Mouse (Mus musculus) midbrain, embryonic 11.5 days (tissue): ENCODE data around the gene Dpagt1. TPM values are rescaled to one million over a fixed set of nuclear protein-coding genes. Genes with fewer than 3 reads are reported as not detected.

Experiments
- ATAC-seq: fragments of 200-750 bp; cut with Nextera tagmentation; 2 replicates; pipeline ENCODE4 v1.8.0; 2017; ENCODE audit warnings: moderate TSS enrichment, moderate library complexity; ENCODE audit not compliant: low FRiP score
- DNase-seq: peaks from one replicate; pipeline ENCODE4 v3.0.0; 2015; ENCODE audit warnings: low spot score; ENCODE audit errors: missing footprints
- H3K27ac ChIP-seq: fragments of 300-500 bp; sonication (generic); 2 replicates; pipeline ENCODE4 v1.5.1; 2014; ENCODE audit warnings: low read depth, low read length
- H3K27me3 ChIP-seq: fragments of 300-500 bp; sonication (generic); 2 replicates; pipeline ENCODE4 v1.6.1; 2014; ENCODE audit warnings: mild to moderate bottlenecking, low read length, moderate library complexity, mixed read lengths; ENCODE audit not compliant: control insufficient read depth, insufficient read depth
- H3K36me3 ChIP-seq: fragments of 300-500 bp; sonication (generic); 2 replicates; pipeline ENCODE4 v1.6.1; 2014; ENCODE audit warnings: mild to moderate bottlenecking, low read length, moderate library complexity, mixed read lengths; ENCODE audit not compliant: control insufficient read depth, insufficient read depth
- H3K4me1 ChIP-seq: fragments of 300-500 bp; sonication (generic); 2 replicates; pipeline ENCODE4 v1.6.1; 2014; ENCODE audit warnings: low read length; ENCODE audit not compliant: control insufficient read depth, insufficient read depth
- H3K4me2 ChIP-seq: fragments of 300-500 bp; sonication (generic); 2 replicates; pipeline ENCODE4 v1.6.1; 2014; ENCODE audit warnings: mild to moderate bottlenecking, moderate library complexity
- H3K4me3 ChIP-seq: fragments of 300-500 bp; sonication (generic); 2 replicates; pipeline ENCODE4 v1.5.1; 2014; ENCODE audit warnings: low read depth, low read length
- H3K9ac ChIP-seq: fragments of 300-500 bp; sonication (generic); 2 replicates; pipeline ENCODE4 v1.6.1; 2014; ENCODE audit warnings: low read length
- H3K9me3 ChIP-seq: fragments of 300-500 bp; sonication (generic); 2 replicates; pipeline ENCODE4 v1.6.1; 2016; ENCODE audit warnings: low read length; ENCODE audit not compliant: control insufficient read depth
- WGBS: fragments of 180-500 bp; shearing (Covaris S2); extraction: QIAGEN DNeasy Blood & Tissue Kit; methylation state at CpG from one replicate; pipeline ENCODE4 v1.1.7; 2014; 5-methylcytosine and 5-hydroxymethylcytosine counted together
- polyA plus RNA-seq: library from polyadenylated mRNA; unstranded; fragments of >200 nt; fragmentation: Nextera tagmentation; extraction: Ambion mirVana; gene quantifications from 2 replicates; pipeline ENCODE4 v1.2.1, GENCODE M21; 2014

Gene Dpagt1
- polyA plus RNA-seq: 41.8 and 48.9 TPM in 2 replicates

DNA sequence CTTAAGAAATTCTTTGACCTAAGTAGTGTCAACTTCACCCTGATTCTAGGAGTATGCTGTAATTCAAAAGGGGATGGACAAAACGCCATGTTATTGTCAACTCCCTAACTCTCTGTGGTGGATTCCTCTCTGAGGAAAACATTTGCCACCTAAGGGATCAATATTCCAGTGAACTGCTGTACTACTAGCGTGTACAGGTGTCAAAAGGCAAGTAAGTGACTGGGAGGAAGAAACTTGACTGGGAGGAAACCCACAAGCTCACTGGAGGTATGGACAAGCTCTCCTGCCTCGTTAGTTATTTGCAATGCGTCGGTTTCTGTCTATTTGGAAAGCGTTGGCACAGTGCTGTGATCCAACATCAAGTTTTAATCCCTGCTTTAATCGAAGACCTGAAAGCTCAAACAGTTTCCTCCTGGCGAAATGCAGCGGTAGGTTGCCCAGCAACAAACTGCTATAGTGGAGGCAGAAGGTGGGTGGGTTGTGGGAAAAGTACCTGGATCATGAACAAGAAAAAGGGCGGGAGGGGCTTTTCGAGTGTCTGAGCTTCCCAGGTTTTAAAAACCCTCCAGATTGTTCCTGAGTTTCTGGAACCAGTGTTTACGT is at the start of gene Dpagt1:
Gene Dpagt1, plus strand, starts transcription at position 252 of the 603 bp plus-strand sequence.
- WGBS: 7% methylated on average over 12 of the region's 12 CpGs
- Histone ChIP-seq H3K36me3 (peaks cover 6% of the 10 kb centered on the region; the same call in 1 of the 2 replicates), H3K9ac (peak within 1 kb of the TSS; percentile 73), H3K27me3 (no peaks in the 10 kb centered on the region), H3K4me1 (peaks cover 12% of the 10 kb centered on the region), H3K9me3 (no peaks in the 10 kb centered on the region), H3K4me3 (peak within 1 kb of the TSS; percentile 73), H3K4me2 (peak within 1 kb of the TSS; percentile 72), H3K27ac (peak within 1 kb of the TSS; percentile 85)
- ATAC-seq: peak; percentile 33; the same call in 1 of the 2 replicates
- DNase-seq: no peak

DNA sequence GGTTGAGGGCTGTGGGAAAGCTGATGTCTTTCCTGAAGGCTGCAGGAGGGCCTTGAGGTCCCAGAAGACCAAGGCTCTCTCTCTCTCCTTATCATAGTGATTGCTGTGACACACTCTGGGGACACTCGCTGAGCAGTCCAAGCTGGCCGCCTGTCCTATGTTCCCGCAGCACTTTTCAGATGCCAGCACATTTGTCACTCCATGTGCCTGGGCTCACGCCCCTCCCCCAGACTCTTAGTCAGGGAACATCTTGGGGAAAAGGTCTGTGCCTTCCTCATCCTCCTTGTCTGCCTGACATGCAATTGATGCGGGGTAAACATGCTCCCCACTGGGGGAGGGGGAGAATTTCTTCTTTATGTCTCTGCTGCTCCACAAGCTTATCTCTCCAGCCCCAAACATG is 42.6 kb upstream of the Dpagt1 start:
- Histone ChIP-seq H3K9ac (no peak overlapping the region), H3K4me1 (peaks cover 7% of the 10 kb centered on the region), H3K27ac (no peak overlapping the region), H3K4me2 (no peak overlapping the region), H3K4me3 (no peak overlapping the region), H3K27me3 (no peaks in the 10 kb centered on the region), H3K9me3 (no peaks in the 10 kb centered on the region), H3K36me3 (no peaks in the 10 kb centered on the region; the same call in 1 of the 2 replicates)
- 79% methylated on average over 5 of the region's 5 CpGs for WGBS
- DNase-seq (no peak), ATAC-seq (no peak)

DNA sequence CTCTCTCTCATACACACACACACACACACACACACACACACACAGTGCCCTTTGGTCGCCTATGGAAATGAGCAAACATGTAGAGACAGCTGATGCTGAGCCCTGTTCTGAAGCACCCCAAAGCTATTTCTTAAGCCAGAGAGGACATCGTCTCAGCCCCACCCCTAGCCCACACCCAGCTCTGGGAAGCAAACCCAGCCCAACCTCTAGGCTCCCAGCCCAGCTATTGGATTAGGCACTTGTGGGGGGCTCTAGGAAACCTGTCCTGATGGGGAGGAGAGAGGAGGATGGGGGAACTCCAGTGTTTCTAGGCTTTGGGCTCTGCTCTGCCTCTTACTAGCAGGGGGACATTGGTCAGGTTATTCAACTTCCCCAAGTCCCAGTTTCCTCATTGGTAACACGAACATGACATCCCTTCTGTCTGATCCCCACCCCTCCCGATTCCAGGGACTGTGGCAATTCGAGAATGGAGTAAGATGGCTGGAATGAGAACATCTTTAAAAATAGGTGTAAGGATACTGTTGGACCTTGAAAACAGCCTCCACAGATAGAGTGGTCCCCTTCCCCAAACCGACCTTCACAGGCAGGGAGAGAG is 39.5 kb upstream of the Dpagt1 start:
- peaks cover 12% of the 10 kb centered on the region for H3K4me1 ChIP-seq
- no peak overlapping the region for H3K9ac ChIP-seq
- no peaks in the 10 kb centered on the region; the same call in 1 of the 2 replicates for H3K36me3 ChIP-seq
- H3K27me3 ChIP-seq: no peaks in the 10 kb centered on the region; the same call in 1 of the 2 replicates
- no peak overlapping the region; the same call in 1 of the 2 replicates for H3K4me3 ChIP-seq
- WGBS: 5% methylated on average over 6 of the region's 6 CpGs
- DNase-seq (no peak), ATAC-seq (no peak)
- H3K27ac ChIP-seq: no peak overlapping the region
- peak overlapping the region; percentile 94 for H3K4me2 ChIP-seq
- H3K9me3 ChIP-seq: no peaks in the 10 kb centered on the region

DNA sequence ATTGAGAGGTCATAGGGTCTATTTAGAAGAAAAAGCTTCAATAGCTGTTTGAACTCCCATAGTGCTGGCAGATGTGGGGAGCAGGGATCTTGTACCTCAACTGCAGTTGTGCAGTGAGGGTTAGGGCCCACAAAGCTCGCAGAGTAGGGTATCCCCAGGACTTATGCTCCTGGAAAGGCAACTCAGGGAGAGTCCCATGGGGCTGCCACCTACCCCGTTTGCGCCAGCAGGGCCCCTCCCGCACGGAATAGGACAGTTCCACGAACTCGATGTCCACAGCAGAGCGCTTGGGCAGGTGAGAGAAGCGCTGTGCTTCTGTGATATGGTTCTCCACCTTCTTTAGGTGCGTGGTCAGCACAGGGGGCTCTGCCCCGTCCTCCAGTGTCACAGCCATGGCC is 38.8 kb upstream of the Dpagt1 start:
- ATAC-seq (peak; percentile 26; the same call in 1 of the 2 replicates), DNase-seq (no peak)
- no peaks in the 10 kb centered on the region for H3K9me3 ChIP-seq
- H3K36me3 ChIP-seq: no peaks in the 10 kb centered on the region; the same call in 1 of the 2 replicates
- WGBS: 5% methylated on average over 11 of the region's 11 CpGs
- peak overlapping the region; percentile 77 for H3K4me3 ChIP-seq
- no peaks in the 10 kb centered on the region; the same call in 1 of the 2 replicates for H3K27me3 ChIP-seq
- peaks cover 12% of the 10 kb centered on the region for H3K4me1 ChIP-seq
- peak overlapping the region; percentile 94 for H3K4me2 ChIP-seq
- H3K9ac ChIP-seq: peak overlapping the region; percentile 84
- H3K27ac ChIP-seq: no peak overlapping the region

- Histone ChIP-seq H3K4me1 (peaks cover 12% of the 10 kb centered on the region), H3K4me2 (peak overlapping the region; percentile 94), H3K4me3 (peak overlapping the region; percentile 77), H3K36me3 (no peaks in the 10 kb centered on the region; the same call in 1 of the 2 replicates), H3K9ac (peak overlapping the region; percentile 84), H3K27ac (peak overlapping the region; percentile 51), H3K27me3 (no peaks in the 10 kb centered on the region; the same call in 1 of the 2 replicates), H3K9me3 (no peaks in the 10 kb centered on the region)
- DNase-seq: peak; percentile 96
- WGBS: under 1% methylated on average over 47 of the region's 47 CpGs
- peak; percentile 69 for ATAC-seq
Measured at GRCm38 (mm10) chr9:44287401-44288075, 38.3 kb upstream of the Dpagt1 start.

- peak; percentile 58 for ATAC-seq
- H3K9ac ChIP-seq: peak within 1 kb of the TSS; percentile 84
- H3K27ac ChIP-seq: peak within 1 kb of the TSS; percentile 51
- DNase-seq: no peak
- H3K9me3 ChIP-seq: no peaks in the 10 kb centered on the region
- H3K36me3 ChIP-seq: peaks cover 4% of the 10 kb centered on the region
- H3K4me3 ChIP-seq: peak within 1 kb of the TSS; percentile 77
- peak within 1 kb of the TSS; percentile 94 for H3K4me2 ChIP-seq
- H3K4me1 ChIP-seq: peaks cover 12% of the 10 kb centered on the region
- no peaks in the 10 kb centered on the region; the same call in 1 of the 2 replicates for H3K27me3 ChIP-seq
- WGBS: under 1% methylated on average over 38 of the region's 38 CpGs
Measured at GRCm38 (mm10) chr9:44288076-44288958, 37.5 kb upstream of the Dpagt1 start, which contains the start of gene Abcg4. Abcg4 (minus strand) TSS chr9:44288615.

- peak; percentile 82 for DNase-seq
- no peaks in the 10 kb centered on the region for H3K9me3 ChIP-seq
- H3K4me1 ChIP-seq: peaks cover 12% of the 10 kb centered on the region
- no peaks in the 10 kb centered on the region; the same call in 1 of the 2 replicates for H3K27me3 ChIP-seq
- H3K4me2 ChIP-seq: no peak overlapping the region
- H3K9ac ChIP-seq: no peak overlapping the region
- ATAC-seq: no peak; the same call in 1 of the 2 replicates
- no peak overlapping the region for H3K4me3 ChIP-seq
- H3K27ac ChIP-seq: no peak overlapping the region
- peaks cover 4% of the 10 kb centered on the region for H3K36me3 ChIP-seq
- 8% methylated on average over 11 of the region's 11 CpGs for WGBS
Measured at GRCm38 (mm10) chr9:44288959-44289291, 36.9 kb upstream of the Dpagt1 start.

DNA sequence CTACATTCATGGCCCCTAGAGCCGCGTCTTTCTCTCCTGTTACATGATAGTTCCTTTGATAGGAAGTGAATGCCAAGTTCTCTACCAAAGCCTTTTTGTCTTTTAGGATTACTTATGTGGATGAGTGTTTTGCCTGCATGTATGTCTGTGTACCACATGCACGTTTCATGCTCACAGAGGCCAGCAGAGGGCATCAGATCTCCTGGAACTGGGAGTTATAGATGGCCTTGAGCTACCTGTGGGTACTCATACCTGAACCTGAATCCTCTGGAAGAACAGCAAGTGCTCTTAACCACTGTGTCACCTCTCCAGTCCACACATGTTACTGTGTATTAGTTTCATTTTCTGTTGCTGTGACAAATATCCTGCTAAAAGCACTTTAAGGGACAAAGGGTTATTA is 33.3 kb upstream of the Dpagt1 start:
- no peak overlapping the region for H3K27ac ChIP-seq
- no peaks in the 10 kb centered on the region for H3K9me3 ChIP-seq
- H3K9ac ChIP-seq: no peak overlapping the region
- WGBS: 70% methylated on average over 3 of the region's 3 CpGs
- ATAC-seq (no peak), DNase-seq (peak; percentile 87)
- H3K4me1 ChIP-seq: peaks cover 5% of the 10 kb centered on the region; the same call in 1 of the 2 replicates
- no peak overlapping the region for H3K4me3 ChIP-seq
- no peak overlapping the region for H3K4me2 ChIP-seq
- peaks cover 19% of the 10 kb centered on the region for H3K36me3 ChIP-seq
- H3K27me3 ChIP-seq: no peaks in the 10 kb centered on the region; the same call in 1 of the 2 replicates
